Mouse (Mus musculus) B cell, adult (primary cell): ENCODE results near the gene Tlnrd1. TPM values are rescaled to one million over a fixed set of nuclear protein-coding genes. Genes with fewer than 3 reads are reported as not detected.

ENCODE experiments used
- total RNA-seq: library from RNA; stranded (reverse); gene quantifications from 4 replicates; pipeline ENCODE4 v1.2.4, GENCODE M21; 2023; ENCODE audit not compliant: inconsistent age

Gene Tlnrd1
- 16.9 to 20.1 TPM (median 17.2 TPM) in 4 replicates for total RNA-seq

GRCm38 (mm10) chr7:83884021-83884658 lies at the start of gene Tlnrd1, which contains the start of gene Mesd:
TSS of gene Tlnrd1 (minus strand) at chr7:83884305.
TSS of gene Mesd (plus strand) at chr7:83884466.

Other genes with a start within 250 kb of the Tlnrd1 start
- gene Il16, start 138.6 kb downstream of the Tlnrd1 start, total RNA-seq, result 203 to 212 TPM (median 208 TPM) in 4 replicates
- not detected in 4 replicates for gene Cfap161, start 89.4 kb downstream of the Tlnrd1 start, total RNA-seq
- gene Mesd, start 161 bp upstream of the Tlnrd1 start, total RNA-seq, result 18.5 to 30.9 TPM (median 24.0 TPM) in 4 replicates
- gene Cemip, start 202.2 kb upstream of the Tlnrd1 start, total RNA-seq, result 0.15 TPM in 1 of 4 replicates, not detected in the others